Mouse (Mus musculus): Measurements from ENCODE around the gene Sipa1l1. TPM values are rescaled to one million over a fixed set of nuclear protein-coding genes. Genes with fewer than 3 reads are reported as not detected.
A peak's percentile ranks its signal among the peaks of the same experiment; 100 is the strongest.

The Sipa1l1 gene
- polyA plus RNA-seq (2012; rRNA removed): 35.1 and 38.0 TPM in 2 replicates

DNA sequence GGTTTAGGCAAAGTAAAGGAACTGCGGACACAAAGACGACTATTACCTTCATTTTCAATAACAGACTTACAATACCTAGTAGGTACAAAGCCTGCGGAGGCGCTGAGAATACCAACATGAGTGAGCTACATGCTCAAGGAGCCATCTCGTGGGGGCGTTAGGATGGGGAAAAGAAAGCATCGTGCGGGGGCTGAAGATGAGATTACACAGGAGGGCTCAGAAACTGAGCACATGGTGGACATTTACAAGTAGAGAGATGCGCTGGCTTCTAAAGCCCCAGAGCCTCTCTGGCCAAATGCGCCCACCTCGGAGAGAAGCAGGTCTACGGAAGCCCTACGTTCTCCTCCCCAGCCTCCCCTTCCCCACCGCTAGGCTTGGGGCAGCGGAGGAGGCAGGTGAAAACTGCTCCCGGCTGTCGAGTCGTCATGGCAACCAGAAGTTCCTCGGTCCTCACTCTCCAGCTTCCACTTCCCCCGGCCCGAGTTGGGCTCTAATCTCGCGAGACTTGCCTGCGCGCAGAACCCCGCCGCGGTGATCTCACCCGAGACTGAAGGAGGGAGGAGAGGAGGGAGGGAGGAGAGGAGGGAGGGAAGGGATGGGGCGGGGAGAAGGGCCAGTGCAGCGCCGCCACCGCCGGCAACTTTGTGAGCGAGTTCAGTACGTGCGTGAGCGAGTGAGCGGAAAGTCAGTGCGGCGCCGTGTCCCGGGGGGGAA lies at the start of gene Sipa1l1:
Gene Sipa1l1 (plus strand): TSS at position 501 of the 714 bp plus-strand sequence.
- TF ChIP-seq POLR2A (IDR thresholded peaks at IDR 0.05; ENCODE audit: borderline replicate concordance, insufficient read depth, low read length) (peak; percentile 71), CTCF (IDR thresholded peaks at IDR 0.05; ENCODE audit: borderline replicate concordance, insufficient read depth, low read depth, low read length) (no peak)
- Histone ChIP-seq H3K4me1 (ENCODE audit: control insufficient read depth, insufficient read depth, low read length) (no peaks in the 10 kb centered on the region; the same call in 1 of the 2 replicates), H3K4me3 (replicated peaks; ENCODE audit: insufficient read depth, low read depth, low read length) (peak within 1 kb of the TSS; percentile 98), H3K27me3 (ENCODE audit: control insufficient read depth, insufficient read depth, low read length) (no peaks in the 10 kb centered on the region; the same call in 1 of the 2 replicates), H3K27ac (ENCODE audit: insufficient read depth, low read length) (peak within 1 kb of the TSS; percentile 57)
- peak; percentile 95 for DNase-seq
- WGBS: under 1% methylated on average over 38 of the region's 43 CpGs

DNA sequence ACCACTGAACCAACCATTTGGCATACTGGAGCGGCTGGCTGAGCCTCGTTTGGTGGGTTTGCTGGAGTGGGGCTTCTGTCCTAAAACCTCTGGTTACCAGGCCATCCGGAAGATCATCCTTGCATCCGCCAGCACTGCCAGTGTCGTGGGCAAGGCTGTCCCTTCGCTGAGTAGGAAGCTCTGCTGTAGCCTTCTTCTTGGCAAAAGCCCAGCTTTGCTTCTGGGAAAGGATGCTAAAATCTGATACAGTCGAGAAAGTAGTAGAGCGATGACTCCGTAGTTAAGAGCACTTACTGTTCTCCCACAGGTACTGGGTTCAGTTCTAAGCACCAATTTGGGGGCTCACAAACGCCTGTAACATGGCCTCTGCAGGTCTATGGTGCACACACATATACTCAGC lies 47.2 kb upstream of the Sipa1l1 start:
- DNase-seq: no peak
- WGBS: 53% methylated on average over 10 of the region's 10 CpGs
- H3K27ac ChIP-seq (ENCODE audit: insufficient read depth, low read length): no peak overlapping the region
- no peaks in the 10 kb centered on the region for H3K27me3 ChIP-seq (ENCODE audit: control insufficient read depth, insufficient read depth, low read length)
- TF ChIP-seq POLR2A (IDR thresholded peaks at IDR 0.05; ENCODE audit: borderline replicate concordance, insufficient read depth, low read length): no peak
- no peak overlapping the region for H3K4me3 ChIP-seq (replicated peaks; ENCODE audit: insufficient read depth, low read depth, low read length)
- no peaks in the 10 kb centered on the region; the same call in 1 of the 2 replicates for H3K4me1 ChIP-seq (ENCODE audit: control insufficient read depth, insufficient read depth, low read length)

DNA sequence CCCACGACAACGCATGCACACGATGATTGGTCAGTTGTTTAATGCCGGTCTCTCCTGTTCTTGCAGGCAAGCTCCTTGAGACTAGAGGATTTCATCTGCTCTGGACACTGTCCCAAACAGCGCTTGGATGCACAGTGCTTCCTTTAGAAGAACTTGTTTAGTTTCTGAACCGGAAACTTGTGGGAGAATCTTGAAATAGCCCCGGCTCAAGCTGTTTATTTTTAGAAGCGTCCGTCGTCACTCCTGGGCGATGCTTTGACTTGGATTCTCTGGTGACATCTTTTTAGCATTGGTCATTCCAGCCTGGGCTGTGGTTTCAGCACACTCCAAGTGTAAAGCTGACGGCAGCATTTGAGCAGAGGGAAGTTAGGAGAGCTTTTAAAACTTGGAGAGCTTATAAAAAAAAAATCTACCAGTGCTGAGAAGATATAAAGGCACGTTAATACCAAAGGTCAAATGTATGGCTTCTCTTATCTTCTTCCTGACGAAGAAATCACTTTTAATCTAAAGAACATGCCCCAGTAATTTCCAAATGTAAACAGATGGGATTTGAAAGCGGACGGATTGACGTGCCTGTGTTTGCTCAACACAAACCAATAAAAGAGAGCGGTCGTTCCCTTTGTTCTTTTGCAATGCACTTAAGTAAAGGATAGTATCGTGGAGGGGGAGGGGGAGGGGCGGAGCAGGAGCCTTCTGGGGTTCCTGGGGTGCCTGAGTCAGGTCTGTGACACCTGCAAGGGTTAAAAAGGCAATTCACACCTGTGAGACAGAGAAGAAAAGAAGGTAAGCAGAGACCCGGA lies 46.5 kb upstream of the Sipa1l1 start:
- no peak overlapping the region for H3K27ac ChIP-seq (ENCODE audit: insufficient read depth, low read length)
- DNase-seq: no peak
- no peaks in the 10 kb centered on the region for H3K27me3 ChIP-seq (ENCODE audit: control insufficient read depth, insufficient read depth, low read length)
- H3K4me3 ChIP-seq (replicated peaks; ENCODE audit: insufficient read depth, low read depth, low read length): no peak overlapping the region
- no peaks in the 10 kb centered on the region; the same call in 1 of the 2 replicates for H3K4me1 ChIP-seq (ENCODE audit: control insufficient read depth, insufficient read depth, low read length)
- TF ChIP-seq CTCF (IDR thresholded peaks at IDR 0.05; ENCODE audit: borderline replicate concordance, insufficient read depth, low read depth, low read length) (no peak), POLR2A (IDR thresholded peaks at IDR 0.05; ENCODE audit: borderline replicate concordance, insufficient read depth, low read length) (no peak)
- WGBS: 42% methylated on average over 22 of the region's 22 CpGs

- no peak overlapping the region for H3K4me3 ChIP-seq (replicated peaks; ENCODE audit: insufficient read depth, low read depth, low read length)
- H3K27ac ChIP-seq (ENCODE audit: insufficient read depth, low read length): no peak overlapping the region
- TF ChIP-seq CTCF (IDR thresholded peaks at IDR 0.05; ENCODE audit: borderline replicate concordance, insufficient read depth, low read depth, low read length): no peak
- no peak for TF ChIP-seq POLR2A (IDR thresholded peaks at IDR 0.05; ENCODE audit: borderline replicate concordance, insufficient read depth, low read length)
- WGBS: 82% methylated on average over 3 of the region's 3 CpGs
- no peaks in the 10 kb centered on the region for H3K27me3 ChIP-seq (ENCODE audit: control insufficient read depth, insufficient read depth, low read length)
- DNase-seq: no peak
- H3K4me1 ChIP-seq (ENCODE audit: control insufficient read depth, insufficient read depth, low read length): no peaks in the 10 kb centered on the region; the same call in 1 of the 2 replicates
Observed at GRCm38 (mm10) chr12:82126796-82127195, 42.3 kb upstream of the Sipa1l1 start.

- Histone ChIP-seq H3K27me3 (ENCODE audit: control insufficient read depth, insufficient read depth, low read length) (no peaks in the 10 kb centered on the region), H3K4me3 (replicated peaks; ENCODE audit: insufficient read depth, low read depth, low read length) (no peak overlapping the region), H3K27ac (ENCODE audit: insufficient read depth, low read length) (no peak overlapping the region), H3K4me1 (ENCODE audit: control insufficient read depth, insufficient read depth, low read length) (no peaks in the 10 kb centered on the region)
- 85% methylated on average over 17 of the region's 17 CpGs for WGBS
- no peak for DNase-seq
- TF ChIP-seq CTCF (IDR thresholded peaks at IDR 0.05; ENCODE audit: borderline replicate concordance, insufficient read depth, low read depth, low read length): no peak
- no peak for TF ChIP-seq POLR2A (IDR thresholded peaks at IDR 0.05; ENCODE audit: borderline replicate concordance, insufficient read depth, low read length)
Observed at GRCm38 (mm10) chr12:82139234-82140166, 29.6 kb upstream of the Sipa1l1 start.

GRCm38 (mm10) chr12:82143371-82143770 lies 25.7 kb upstream of the Sipa1l1 start:
- no peak overlapping the region for H3K27ac ChIP-seq (ENCODE audit: insufficient read depth, low read length)
- 49% methylated on average over 3 of the region's 3 CpGs for WGBS
- no peaks in the 10 kb centered on the region for H3K4me1 ChIP-seq (ENCODE audit: control insufficient read depth, insufficient read depth, low read length)
- no peak overlapping the region for H3K4me3 ChIP-seq (replicated peaks; ENCODE audit: insufficient read depth, low read depth, low read length)
- no peaks in the 10 kb centered on the region for H3K27me3 ChIP-seq (ENCODE audit: control insufficient read depth, insufficient read depth, low read length)
- no peak for TF ChIP-seq POLR2A (IDR thresholded peaks at IDR 0.05; ENCODE audit: borderline replicate concordance, insufficient read depth, low read length)
- no peak for TF ChIP-seq CTCF (IDR thresholded peaks at IDR 0.05; ENCODE audit: borderline replicate concordance, insufficient read depth, low read depth, low read length)
- no peak for DNase-seq

- no peak for DNase-seq
- Histone ChIP-seq H3K27ac (ENCODE audit: insufficient read depth, low read length) (no peak overlapping the region), H3K27me3 (ENCODE audit: control insufficient read depth, insufficient read depth, low read length) (no peaks in the 10 kb centered on the region), H3K4me1 (ENCODE audit: control insufficient read depth, insufficient read depth, low read length) (no peaks in the 10 kb centered on the region), H3K4me3 (replicated peaks; ENCODE audit: insufficient read depth, low read depth, low read length) (no peak overlapping the region)
- TF ChIP-seq POLR2A (IDR thresholded peaks at IDR 0.05; ENCODE audit: borderline replicate concordance, insufficient read depth, low read length) (no peak), CTCF (IDR thresholded peaks at IDR 0.05; ENCODE audit: borderline replicate concordance, insufficient read depth, low read depth, low read length) (no peak)
Observed at GRCm38 (mm10) chr12:82145173-82145572, 23.9 kb upstream of the Sipa1l1 start.

Measured in cerebellum, adult 2 months (tissue).